Mouse (Mus musculus) myocyte (in vitro differentiated cells): Measurements from ENCODE around the gene Cnot1.

Source experiments
- MAX ChIP-seq: IDR thresholded peaks from one replicate; pipeline ENCODE4 v1.6.1; 2011; ENCODE audit warnings: low read depth, mild to moderate bottlenecking, control low read depth
- POLR2A ChIP-seq: IDR thresholded peaks from one replicate; pipeline ENCODE4 v1.6.1; 2011; ENCODE audit warnings: low read depth, mild to moderate bottlenecking, control low read depth, moderate library complexity; ENCODE audit not compliant: insufficient read length
- USF1 ChIP-seq: IDR thresholded peaks from one replicate; pipeline ENCODE4 v1.6.1; 2011; ENCODE audit warnings: low read depth, mild to moderate bottlenecking, control low read depth, moderate library complexity

DNA sequence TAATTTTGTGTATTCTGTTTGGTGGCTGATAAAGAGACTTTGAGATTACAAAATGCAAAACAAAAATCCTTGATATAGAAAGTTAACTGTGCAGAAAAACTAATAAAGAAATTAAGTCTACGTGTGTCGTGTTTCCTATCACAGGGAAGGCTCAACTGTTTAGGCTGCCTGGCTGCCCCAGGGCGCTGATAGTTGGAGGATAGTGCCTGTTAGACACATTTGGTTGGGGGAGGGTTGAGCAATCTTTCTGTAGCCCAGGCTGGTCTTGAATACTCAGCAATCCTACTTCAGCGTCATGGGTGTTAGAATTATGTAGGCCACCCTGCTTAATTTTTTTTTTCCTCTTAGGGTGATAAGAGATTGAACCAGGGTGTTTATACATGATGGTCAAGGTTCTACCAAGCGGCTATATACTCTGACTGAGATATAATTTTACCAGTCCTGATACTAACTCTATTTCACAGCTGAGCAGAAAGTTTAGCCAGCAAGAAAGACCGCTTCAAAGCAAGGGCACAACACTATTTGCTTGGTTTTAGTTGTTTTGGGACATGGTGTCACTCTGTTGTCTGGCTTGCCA, 92.3 kb downstream of the Cnot1 start:
- TF ChIP-seq USF1 (no peak), POLR2A (no peak), MAX (no peak)
